Mouse (Mus musculus) gastrocnemius, postnatal 10 days (tissue): Measurements from ENCODE around the gene Ess2. TPM values are rescaled to one million over a fixed set of nuclear protein-coding genes. Genes with fewer than 3 reads are reported as not detected.

Source experiments
- DNase-seq: peaks from one replicate; pipeline ENCODE4 v3.0.0; 2021; ENCODE audit warnings: mixed read lengths
- total RNA-seq, 2 experiments: library from RNA; stranded (reverse); gene quantifications; 2 replicates each; pipeline ENCODE4 v1.2.3; 2021

The Ess2 gene
- total RNA-seq, 2 experiments from 2014 or later = 11.0 to 13.8 TPM

- no peak for DNase-seq
Measured at GRCm38 (mm10) chr16:17853263-17853662, 57.9 kb downstream of the Ess2 start.

- DNase-seq = no peak
Measured at GRCm38 (mm10) chr16:17851860-17852259, 59.3 kb downstream of the Ess2 start.

- no peak for DNase-seq
Measured at GRCm38 (mm10) chr16:17851331-17851730, 59.8 kb downstream of the Ess2 start.

Other genes starting within 250 kb of the Ess2 start
- gene Med15, start 178.5 kb downstream of the Ess2 start, total RNA-seq = 10 to 100 TPM; 24.5 to 34.9 TPM
- gene Klhl22, start 151.7 kb downstream of the Ess2 start, total RNA-seq = 10 to 100 TPM; 22.5 to 28.3 TPM
- 10 to 100 TPM; 17.3 to 25.4 TPM for gene Scarf2, start 114.1 kb downstream of the Ess2 start, total RNA-seq
- not detected for gene B830017H08Rik, start 78.2 kb downstream of the Ess2 start, total RNA-seq
- gene Car15, start 73.0 kb downstream of the Ess2 start, total RNA-seq = 1 to 10 TPM; 1.0 to 2.1 TPM
- under 1 TPM; 0.09 to 0.14 TPM for gene Gm20518, start 19.7 kb downstream of the Ess2 start, total RNA-seq
- gene Tssk1, start 17.1 kb downstream of the Ess2 start, total RNA-seq = under 1 TPM in 1 of 2 experiments, not detected in 1; 0.14 TPM
- gene Dgcr2, start 12.8 kb downstream of the Ess2 start, total RNA-seq = 10 to 100 TPM; 36.7 to 40.4 TPM
- not detected for gene Tssk2, start 12.7 kb downstream of the Ess2 start, total RNA-seq
- not detected for gene Gsc2, start 3.7 kb upstream of the Ess2 start, total RNA-seq
- gene Slc25a1, start 16.9 kb upstream of the Ess2 start, total RNA-seq = 10 to 100 TPM in 1 of 2 experiments, 1 to 10 TPM in 1; 9.9 to 11.5 TPM
- gene Vpreb2, start 69.1 kb upstream of the Ess2 start, total RNA-seq = under 1 TPM in 1 of 2 experiments, not detected in 1; 0.41 TPM
- 10 to 100 TPM; 25.8 to 28.8 TPM for gene Dgcr6, start 141.5 kb upstream of the Ess2 start, total RNA-seq
- gene Prodh, start 178.9 kb upstream of the Ess2 start, total RNA-seq = 1 to 10 TPM; 2.6 to 3.8 TPM
- gene Rtn4r, start 216.3 kb upstream of the Ess2 start, total RNA-seq = under 1 TPM; 0.38 to 0.52 TPM